Mouse (Mus musculus) CH12.LX (cell line): ENCODE data around the gene Dda1. TPM values are rescaled to one million over a fixed set of nuclear protein-coding genes. Genes with fewer than 3 reads are reported as not detected.

Experiments
- DNase-seq: peaks from one replicate; pipeline ENCODE4 v3.0.0-alpha.2; 2013; ENCODE audit errors: extremely low read depth
- H3K27ac ChIP-seq: 2 replicates; pipeline ENCODE4 v1.5.1; 2012; ENCODE audit warnings: low read depth, mild to moderate bottlenecking, control low read depth, moderate library complexity; ENCODE audit not compliant: insufficient read depth
- H3K27me3 ChIP-seq: replicated peaks from 2 replicates; pipeline ENCODE3; 2012; ENCODE audit warnings: inconsistent platforms
- H3K36me3 ChIP-seq, 2 experiments: replicated peaks in 1 of 2; 2 replicates each; pipeline versions ENCODE3 to v1.6.1; 2012; ENCODE audit warnings: inconsistent platforms in 1 of 2, low read length in 1 of 2, mild to moderate bottlenecking in 1 of 2, mixed read lengths in 1 of 2, moderate library complexity in 1 of 2; ENCODE audit not compliant: control insufficient read depth in 1 of 2, insufficient read depth in 1 of 2
- H3K4me1 ChIP-seq, 2 experiments: 2 replicates each; pipeline ENCODE4 v1.6.1; 2012; ENCODE audit warnings: inconsistent platforms in 1 of 2, moderate library complexity in 1 of 2; ENCODE audit not compliant: insufficient read depth in 2 of 2, control insufficient read depth in 1 of 2
- H3K4me2 ChIP-seq: 2 replicates; pipeline ENCODE4 v1.6.1; 2012; ENCODE audit warnings: low read depth, mild to moderate bottlenecking, control low read depth; ENCODE audit not compliant: poor library complexity, insufficient read depth, severe bottlenecking
- H3K4me3 ChIP-seq, 3 experiments: fragments of 150-350 bp in 1 of 3; sonication (generic) in 1 of 3; replicated peaks in 1 of 3; 2 replicates each; pipeline versions ENCODE3 to v1.5.1; 2011 to 2012; ENCODE audit warnings: low read depth in 2 of 3, low read length in 2 of 3, mild to moderate bottlenecking in 2 of 3, moderate library complexity in 2 of 3, control low read depth in 1 of 3, improper control_type of control experiment in 1 of 3, inconsistent platforms in 1 of 3, mixed read lengths in 1 of 3; ENCODE audit not compliant: poor library complexity in 1 of 3
- H3K79me2 ChIP-seq: replicated peaks from 2 replicates; pipeline ENCODE4 v1.6.1; 2012; ENCODE audit warnings: mild to moderate bottlenecking, moderate library complexity; ENCODE audit not compliant: control insufficient read depth, poor library complexity, insufficient read depth, severe bottlenecking; ENCODE audit errors: extremely low read depth
- H3K9ac ChIP-seq: 2 replicates; pipeline ENCODE4 v1.6.1; 2012; ENCODE audit warnings: low read depth, mild to moderate bottlenecking, control low read depth, moderate library complexity; ENCODE audit not compliant: insufficient read depth
- H3K9me3 ChIP-seq: replicated peaks from 2 replicates; pipeline ENCODE3; 2012; ENCODE audit warnings: low read length, inconsistent platforms, mixed read lengths
- BHLHE40 ChIP-seq: IDR thresholded peaks from 2 replicates; pipeline ENCODE4 v1.6.1; 2011; ENCODE audit warnings: mild to moderate bottlenecking, low read depth, low read length, improper control_type of control experiment
- CHD1 ChIP-seq: IDR thresholded peaks from 2 replicates; pipeline ENCODE4 v1.6.1; 2012; ENCODE audit warnings: low read depth, low read length, improper control_type of control experiment, inconsistent platforms
- E2F4 ChIP-seq: IDR thresholded peaks from 2 replicates; pipeline ENCODE4 v1.6.1; 2011; ENCODE audit warnings: low read depth, low read length, improper control_type of control experiment; ENCODE audit not compliant: insufficient replicate concordance
- ELF1 ChIP-seq: IDR thresholded peaks from 2 replicates; pipeline ENCODE4 v1.6.1; 2014; ENCODE audit warnings: low read depth, mild to moderate bottlenecking, inconsistent platforms, low read length, improper control_type of control experiment
- ETS1 ChIP-seq: conservative IDR thresholded peaks from 2 replicates; pipeline ENCODE4 v1.6.1; 2012; ENCODE audit warnings: low read depth, mild to moderate bottlenecking, inconsistent platforms, low read length, improper control_type of control experiment, moderate library complexity
- GABPA ChIP-seq: IDR thresholded peaks from 2 replicates; pipeline ENCODE4 v1.6.1; 2012; ENCODE audit warnings: low read depth, low read length, improper control_type of control experiment, inconsistent platforms; ENCODE audit not compliant: insufficient replicate concordance
- HCFC1 ChIP-seq: IDR thresholded peaks from 2 replicates; pipeline ENCODE4 v1.6.1; 2012; ENCODE audit warnings: low read depth, mild to moderate bottlenecking, inconsistent platforms, low read length, improper control_type of control experiment
- JUND ChIP-seq: conservative IDR thresholded peaks from 2 replicates; pipeline ENCODE4 v1.6.1; 2011; ENCODE audit warnings: low read depth, low read length, improper control_type of control experiment
- KAT2A ChIP-seq: IDR thresholded peaks from 2 replicates; pipeline ENCODE4 v1.6.1; 2012; ENCODE audit warnings: low read length, improper control_type of control experiment, inconsistent platforms; ENCODE audit not compliant: insufficient replicate concordance
- MXI1 ChIP-seq: IDR thresholded peaks from 2 replicates; pipeline ENCODE4 v1.6.1; 2011; ENCODE audit warnings: mild to moderate bottlenecking, low read depth, low read length, improper control_type of control experiment
- NELFE ChIP-seq: IDR thresholded peaks from 2 replicates; pipeline ENCODE4 v1.6.1; 2011; ENCODE audit warnings: low read depth, low read length, improper control_type of control experiment
- PAX5 ChIP-seq: IDR thresholded peaks from 2 replicates; pipeline ENCODE4 v1.6.1; 2012; ENCODE audit warnings: low read length, inconsistent platforms, mixed read lengths
- POLR2AphosphoS2 ChIP-seq: IDR thresholded peaks from 2 replicates; pipeline ENCODE4 v1.6.1; 2011; ENCODE audit warnings: low read depth, low read length, improper control_type of control experiment
- RAD21 ChIP-seq: IDR thresholded peaks from 2 replicates; pipeline ENCODE4 v1.6.1; 2011; ENCODE audit warnings: low read depth, mild to moderate bottlenecking, low read length, improper control_type of control experiment, moderate library complexity
- RCOR1 ChIP-seq: conservative IDR thresholded peaks from 2 replicates; pipeline ENCODE4 v1.6.1; 2012; ENCODE audit warnings: low read depth, mild to moderate bottlenecking, inconsistent platforms, low read length, improper control_type of control experiment
- SIN3A ChIP-seq: IDR thresholded peaks from 2 replicates; pipeline ENCODE4 v1.6.1; 2012; ENCODE audit warnings: low read length, improper control_type of control experiment, inconsistent platforms
- UBTF ChIP-seq: IDR thresholded peaks from 2 replicates; pipeline ENCODE4 v1.6.1; 2012; ENCODE audit warnings: low read depth, mild to moderate bottlenecking, inconsistent platforms, low read length, improper control_type of control experiment, moderate library complexity
- ZC3H11A ChIP-seq: IDR thresholded peaks from 2 replicates; pipeline ENCODE4 v1.6.1; 2012; ENCODE audit warnings: low read depth, mild to moderate bottlenecking, inconsistent platforms, low read length, improper control_type of control experiment
- ZMIZ1 ChIP-seq: IDR thresholded peaks from 2 replicates; pipeline ENCODE4 v1.6.1; 2012; ENCODE audit warnings: low read depth, mild to moderate bottlenecking, inconsistent platforms, low read length, improper control_type of control experiment
- dilution Hi-C: fragments of 300-500 bp; cut with MboI; formaldehyde crosslinking; loops from 2 replicates; pipeline ENCODE4 v1.14.3; 2020; ENCODE audit warnings: low sequenced_read_pairs; ENCODE audit not compliant: extremely low pct_unique_long_range_greater_than_20kb, extremely low pct_ligation_motif_present
- in situ Hi-C: fragments of 300-500 bp; cut with MboI; formaldehyde crosslinking; loops from 3 replicates; pipeline ENCODE4 v1.14.3; 2019; ENCODE audit warnings: low sequenced_read_pairs, low pct_ligation_motif_present, low pct_unique_long_range_greater_than_20kb, mixed read lengths
- polyA plus RNA-seq: library from polyadenylated mRNA; unstranded; fragments of >175 nt; gene quantifications from 2 replicates; pipeline ENCODE4 v1.2.1, GENCODE M21; 2012; ENCODE audit warnings: low read depth; ENCODE audit not compliant: insufficient read length
- total RNA-seq, 2 experiments: library from RNA; depleted of rRNA; stranded (reverse); fragments of 300-350 nt in 1 of 2; fragments of >200 nt in 1 of 2; gene quantifications; 2 replicates each; pipeline ENCODE4 v1.2.3; 2012 to 2014

Gene Dda1
- total and polyA plus RNA-seq, 3 experiments: 57.4 to 78.1 (median 59.3) TPM

- H3K4me1 ChIP-seq: peaks cover 28 to 51% of the 10 kb centered on the region in 2 experiments
- H3K9me3 ChIP-seq: no peaks in the 10 kb centered on the region
- in situ Hi-C loops (no loop called here), dilution Hi-C loops (no loop called here)
- no peak for TF ChIP-seq ZC3H11A
- no peak for TF ChIP-seq ETS1
- TF ChIP-seq KAT2A: no peak
- no peak for TF ChIP-seq RAD21
- TF ChIP-seq SIN3A: no peak
- no peak for TF ChIP-seq ELF1
- TF ChIP-seq POLR2AphosphoS2: no peak
- TF ChIP-seq HCFC1: no peak
- TF ChIP-seq PAX5: no peak
- TF ChIP-seq GABPA: no peak
- TF ChIP-seq CHD1: no peak
- no peak for TF ChIP-seq RCOR1
- TF ChIP-seq UBTF: no peak
- no peak for TF ChIP-seq NELFE
- TF ChIP-seq JUND: no peak
- TF ChIP-seq ZMIZ1: no peak
- TF ChIP-seq E2F4: no peak
- TF ChIP-seq BHLHE40: no peak
- no peak for TF ChIP-seq MXI1
- DNase-seq: no peak
- no peak within 1 kb of the TSS for H3K4me3 ChIP-seq
- H3K27me3 ChIP-seq: no peaks in the 10 kb centered on the region
- H3K79me2 ChIP-seq: no peaks in the 10 kb centered on the region
- H3K4me2 ChIP-seq: no peak within 1 kb of the TSS
- no peaks in the 10 kb centered on the region for H3K36me3 ChIP-seq
- H3K9ac ChIP-seq: no peak within 1 kb of the TSS
- no peak within 1 kb of the TSS for H3K27ac ChIP-seq
Observed at GRCm38 (mm10) chr8:71525226-71526050, 56.4 kb downstream of the Dda1 start, which contains the start of gene Ccdc194. Gene Ccdc194, minus strand, starts transcription at chr8:71525711.

Other genes starting within 250 kb of the Dda1 start
Only the 20 nearest of the 26 such genes appear.
- gene Use1, start 102.4 kb upstream of the Dda1 start, total RNA-seq (2012; rRNA removed): 118 and 130 TPM in 2 replicates
- 69.6 and 78.4 TPM in 2 replicates for gene Use1, start 102.4 kb upstream of the Dda1 start, total RNA-seq (2014; rRNA removed)
- 98.7 and 111 TPM in 2 replicates for gene Use1, start 102.4 kb upstream of the Dda1 start, polyA plus RNA-seq
- 7.1 and 8.9 TPM in 2 replicates for gene Ocel1, start 97.9 kb upstream of the Dda1 start, total RNA-seq (2012; rRNA removed)
- 4.4 and 4.8 TPM in 2 replicates for gene Ocel1, start 97.9 kb upstream of the Dda1 start, total RNA-seq (2014; rRNA removed)
- 4.5 and 7.4 TPM in 2 replicates for gene Ocel1, start 97.9 kb upstream of the Dda1 start, polyA plus RNA-seq
- gene Nr2f6, start 87.2 kb upstream of the Dda1 start, total RNA-seq (2012; rRNA removed): 25.2 and 25.3 TPM in 2 replicates
- gene Nr2f6, start 87.2 kb upstream of the Dda1 start, total RNA-seq (2014; rRNA removed): 11.8 and 13.1 TPM in 2 replicates
- 14.2 and 15.6 TPM in 2 replicates for gene Nr2f6, start 87.2 kb upstream of the Dda1 start, polyA plus RNA-seq
- gene Ushbp1, start 73.4 kb upstream of the Dda1 start, total RNA-seq (2012; rRNA removed): not detected in 2 replicates
- not detected in 2 replicates for gene Ushbp1, start 73.4 kb upstream of the Dda1 start, total RNA-seq (2014; rRNA removed)
- not detected in 2 replicates for gene Ushbp1, start 73.4 kb upstream of the Dda1 start, polyA plus RNA-seq
- gene Babam1, start 72.3 kb upstream of the Dda1 start, total RNA-seq (2012; rRNA removed): 66.0 and 67.3 TPM in 2 replicates
- gene Babam1, start 72.3 kb upstream of the Dda1 start, total RNA-seq (2014; rRNA removed): 47.6 and 56.7 TPM in 2 replicates
- 132 and 137 TPM in 2 replicates for gene Babam1, start 72.3 kb upstream of the Dda1 start, polyA plus RNA-seq
- gene Ankle1, start 63.2 kb upstream of the Dda1 start, total RNA-seq (2012; rRNA removed): 17.9 and 24.7 TPM in 2 replicates
- 9.0 and 9.4 TPM in 2 replicates for gene Ankle1, start 63.2 kb upstream of the Dda1 start, total RNA-seq (2014; rRNA removed)
- 17.4 and 17.6 TPM in 2 replicates for gene Ankle1, start 63.2 kb upstream of the Dda1 start, polyA plus RNA-seq
- gene Abhd8, start 5.5 kb upstream of the Dda1 start, total RNA-seq (2012; rRNA removed): 28.2 and 33.2 TPM in 2 replicates
- gene Abhd8, start 5.5 kb upstream of the Dda1 start, total RNA-seq (2014; rRNA removed): 8.5 and 8.9 TPM in 2 replicates
- 5.2 and 6.0 TPM in 2 replicates for gene Abhd8, start 5.5 kb upstream of the Dda1 start, polyA plus RNA-seq
- gene Mrpl34, start 4.2 kb upstream of the Dda1 start, total RNA-seq (2012; rRNA removed): 150 and 180 TPM in 2 replicates
- 80.1 and 94.4 TPM in 2 replicates for gene Mrpl34, start 4.2 kb upstream of the Dda1 start, total RNA-seq (2014; rRNA removed)
- 123 and 133 TPM in 2 replicates for gene Mrpl34, start 4.2 kb upstream of the Dda1 start, polyA plus RNA-seq
- gene Ano8, start 16.8 kb downstream of the Dda1 start, total RNA-seq (2012; rRNA removed): 5.5 and 6.7 TPM in 2 replicates
- 1.8 and 1.9 TPM in 2 replicates for gene Ano8, start 16.8 kb downstream of the Dda1 start, total RNA-seq (2014; rRNA removed)
- gene Ano8, start 16.8 kb downstream of the Dda1 start, polyA plus RNA-seq: 1.8 and 2.1 TPM in 2 replicates
- gene Gtpbp3, start 18.9 kb downstream of the Dda1 start, total RNA-seq (2012; rRNA removed): 26.7 and 29.0 TPM in 2 replicates
- gene Gtpbp3, start 18.9 kb downstream of the Dda1 start, total RNA-seq (2014; rRNA removed): 19.5 and 20.7 TPM in 2 replicates
- 17.4 and 21.6 TPM in 2 replicates for gene Gtpbp3, start 18.9 kb downstream of the Dda1 start, polyA plus RNA-seq
- 0.04 TPM in 1 of 2 replicates, not detected in the other for gene Plvap, start 42.6 kb downstream of the Dda1 start, total RNA-seq (2012; rRNA removed)
- not detected in 2 replicates for gene Plvap, start 42.6 kb downstream of the Dda1 start, total RNA-seq (2014; rRNA removed)
- gene Plvap, start 42.6 kb downstream of the Dda1 start, polyA plus RNA-seq: 0.27 and 0.37 TPM in 2 replicates
- gene Ccdc194, start 56.5 kb downstream of the Dda1 start, total RNA-seq (2012; rRNA removed): not detected in 2 replicates
- gene Ccdc194, start 56.5 kb downstream of the Dda1 start, total RNA-seq (2014; rRNA removed): not detected in 2 replicates
- not detected in 2 replicates for gene Ccdc194, start 56.5 kb downstream of the Dda1 start, polyA plus RNA-seq
- 404 and 424 TPM in 2 replicates for gene Bst2, start 68.3 kb downstream of the Dda1 start, total RNA-seq (2012; rRNA removed)
- 304 and 321 TPM in 2 replicates for gene Bst2, start 68.3 kb downstream of the Dda1 start, total RNA-seq (2014; rRNA removed)
- gene Bst2, start 68.3 kb downstream of the Dda1 start, polyA plus RNA-seq: 214 and 243 TPM in 2 replicates
- gene Mvb12a, start 73.7 kb downstream of the Dda1 start, total RNA-seq (2012; rRNA removed): 113 and 128 TPM in 2 replicates
- 149 and 157 TPM in 2 replicates for gene Mvb12a, start 73.7 kb downstream of the Dda1 start, total RNA-seq (2014; rRNA removed)
- gene Mvb12a, start 73.7 kb downstream of the Dda1 start, polyA plus RNA-seq: 80.5 and 82.1 TPM in 2 replicates
- gene Tmem221, start 89.7 kb downstream of the Dda1 start, total RNA-seq (2012; rRNA removed): 0.21 and 0.51 TPM in 2 replicates
- gene Tmem221, start 89.7 kb downstream of the Dda1 start, total RNA-seq (2014; rRNA removed): not detected in 2 replicates
- gene Tmem221, start 89.7 kb downstream of the Dda1 start, polyA plus RNA-seq: not detected in 2 replicates
- gene Nxnl1, start 97.4 kb downstream of the Dda1 start, total RNA-seq (2012; rRNA removed): 0.04 TPM in 1 of 2 replicates, not detected in the other
- not detected in 2 replicates for gene Nxnl1, start 97.4 kb downstream of the Dda1 start, total RNA-seq (2014; rRNA removed)
- 0.08 TPM in 1 of 2 replicates, not detected in the other for gene Nxnl1, start 97.4 kb downstream of the Dda1 start, polyA plus RNA-seq
- 2.7 and 4.0 TPM in 2 replicates for gene Slc27a1, start 99.7 kb downstream of the Dda1 start, total RNA-seq (2012; rRNA removed)
- gene Slc27a1, start 99.7 kb downstream of the Dda1 start, total RNA-seq (2014; rRNA removed): 1.8 and 2.3 TPM in 2 replicates
- gene Slc27a1, start 99.7 kb downstream of the Dda1 start, polyA plus RNA-seq: 2.3 and 2.4 TPM in 2 replicates
- 183 and 215 TPM in 2 replicates for gene Pgls, start 123.0 kb downstream of the Dda1 start, total RNA-seq (2012; rRNA removed)
- 94.2 and 118 TPM in 2 replicates for gene Pgls, start 123.0 kb downstream of the Dda1 start, total RNA-seq (2014; rRNA removed)
- gene Pgls, start 123.0 kb downstream of the Dda1 start, polyA plus RNA-seq: 72.5 and 74.9 TPM in 2 replicates
- 95.2 and 136 TPM in 2 replicates for gene Fam129c, start 128.4 kb downstream of the Dda1 start, total RNA-seq (2012; rRNA removed)
- 86.3 and 89.2 TPM in 2 replicates for gene Fam129c, start 128.4 kb downstream of the Dda1 start, total RNA-seq (2014; rRNA removed)
- gene Fam129c, start 128.4 kb downstream of the Dda1 start, polyA plus RNA-seq: 92.8 and 98.6 TPM in 2 replicates
- 85.3 and 92.0 TPM in 2 replicates for gene Colgalt1, start 141.8 kb downstream of the Dda1 start, total RNA-seq (2012; rRNA removed)
- 68.7 and 72.0 TPM in 2 replicates for gene Colgalt1, start 141.8 kb downstream of the Dda1 start, total RNA-seq (2014; rRNA removed)
- gene Colgalt1, start 141.8 kb downstream of the Dda1 start, polyA plus RNA-seq: 72.0 and 73.7 TPM in 2 replicates